Mouse (Mus musculus) lung, embryonic 14.5 days (tissue): ENCODE measurements around the gene Caprin1. TPM values are rescaled to one million over a fixed set of nuclear protein-coding genes. Genes with fewer than 3 reads are reported as not detected.
A peak's percentile ranks its signal among the peaks of the same experiment; 100 is the strongest.

Source experiments
- ATAC-seq: fragments of 200-750 bp; cut with Nextera tagmentation; 2 replicates; pipeline ENCODE4 v1.8.0; 2017; ENCODE audit warnings: mild to moderate bottlenecking, moderate TSS enrichment, moderate library complexity; ENCODE audit not compliant: insufficient read depth
- DNase-seq: peaks from one replicate; pipeline ENCODE4 v3.0.0-alpha.2; 2015
- H3K27ac ChIP-seq: fragments of 300-500 bp; sonication (generic); 2 replicates; pipeline ENCODE4 v1.5.1; 2014; ENCODE audit warnings: low read depth, mild to moderate bottlenecking, moderate library complexity
- H3K27me3 ChIP-seq: fragments of 300-500 bp; sonication (generic); 2 replicates; pipeline ENCODE4 v1.6.1; 2014; ENCODE audit warnings: low read length, control low read depth; ENCODE audit not compliant: insufficient read depth
- H3K36me3 ChIP-seq: fragments of 300-500 bp; sonication (generic); 2 replicates; pipeline ENCODE4 v1.6.1; 2014; ENCODE audit warnings: control low read depth; ENCODE audit not compliant: insufficient read depth
- H3K4me1 ChIP-seq: fragments of 300-500 bp; sonication (generic); 2 replicates; pipeline ENCODE4 v1.6.1; 2014; ENCODE audit warnings: antibody characterized with exemption, control low read depth; ENCODE audit not compliant: insufficient read depth
- H3K4me2 ChIP-seq: fragments of 300-500 bp; sonication (generic); 2 replicates; pipeline ENCODE4 v1.6.1; 2014; ENCODE audit warnings: mild to moderate bottlenecking
- H3K4me3 ChIP-seq: fragments of 300-500 bp; sonication (generic); 2 replicates; pipeline ENCODE4 v1.5.1; 2014; ENCODE audit warnings: low read depth, low read length
- H3K9ac ChIP-seq: fragments of 300-500 bp; sonication (generic); 2 replicates; pipeline ENCODE4 v1.6.1; 2014
- H3K9me3 ChIP-seq: fragments of 300-500 bp; sonication (generic); 2 replicates; pipeline ENCODE4 v1.6.1; 2016; ENCODE audit warnings: low read depth, low read length, control low read depth
- CTCF ChIP-seq: IDR thresholded peaks from 2 replicates; pipeline ENCODE4 v1.5.1; 2016; ENCODE audit warnings: antibody characterized with exemption, low read depth
- WGBS: fragments of 180-500 bp; shearing (Covaris S2); extraction: QIAGEN DNeasy Blood & Tissue Kit; methylation state at CpG from one replicate; pipeline ENCODE4 v1.1.7; 2014; 5-methylcytosine and 5-hydroxymethylcytosine counted together
- microRNA-seq: library from miRNA; unstranded; fragments of <30 nt; microRNA quantifications from one replicate; pipeline ENCODE4, GENCODE M21; 2016; ENCODE audit warnings: borderline number of aligned reads
- polyA plus RNA-seq: library from polyadenylated mRNA; unstranded; fragments of >200 nt; fragmentation: Nextera tagmentation; extraction: Ambion mirVana; gene quantifications from 2 replicates; pipeline ENCODE4 v1.2.1, GENCODE M21; 2014

The Caprin1 gene
- polyA plus RNA-seq, 1 experiment from 2014 or later: 438 TPM

GRCm38 (mm10) chr2:103730999-103731398 lies 66.5 kb downstream of the Caprin1 start:
- WGBS: 83% methylated on average over 8 of the region's 8 CpGs
- no peak overlapping the region for H3K4me3 ChIP-seq
- no peaks in the 10 kb centered on the region for H3K27me3 ChIP-seq
- no peak overlapping the region for H3K4me2 ChIP-seq
- ATAC-seq (no peak), DNase-seq (no peak)
- no peaks in the 10 kb centered on the region for H3K4me1 ChIP-seq
- no peaks in the 10 kb centered on the region for H3K9me3 ChIP-seq
- H3K9ac ChIP-seq: no peak overlapping the region
- H3K36me3 ChIP-seq: peaks cover 95% of the 10 kb centered on the region
- H3K27ac ChIP-seq: no peak overlapping the region
- TF ChIP-seq CTCF: no peak

- no peak for ATAC-seq
- Histone ChIP-seq H3K4me1 (no peaks in the 10 kb centered on the region), H3K9ac (no peak overlapping the region), H3K9me3 (no peaks in the 10 kb centered on the region), H3K27me3 (no peaks in the 10 kb centered on the region), H3K4me3 (no peak overlapping the region), H3K4me2 (no peak overlapping the region), H3K27ac (no peak overlapping the region), H3K36me3 (peaks cover 92% of the 10 kb centered on the region)
- TF ChIP-seq CTCF: no peak
- 78% methylated on average over 12 of the region's 12 CpGs for WGBS
- DNase-seq: peak; percentile 36
These were observed 69.4 kb downstream of the Caprin1 start for GRCm38 (mm10) chr2:103728027-103728540.

DNA sequence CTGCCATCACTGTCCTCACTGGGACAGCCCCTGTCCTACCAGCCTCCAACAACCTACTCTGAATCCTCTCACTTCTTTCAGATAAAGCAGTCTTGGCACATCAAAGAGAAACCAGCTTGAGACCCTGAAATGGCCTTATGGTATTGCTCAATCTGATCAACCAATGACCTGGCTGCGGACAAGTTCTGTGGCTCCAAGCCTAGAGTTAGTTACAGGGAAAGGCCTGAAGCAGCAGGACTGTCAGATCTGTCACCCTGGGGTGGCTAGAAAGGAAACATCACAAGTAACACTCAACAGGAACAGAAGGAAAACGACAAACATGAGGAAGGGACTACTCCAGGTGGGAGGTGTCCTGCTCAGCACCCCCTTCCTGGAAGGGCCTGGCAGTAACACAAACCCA lies 72.9 kb downstream of the Caprin1 start:
- 84% methylated on average over 2 of the region's 2 CpGs for whole genome bisulfite sequencing
- TF ChIP-seq CTCF: no peak
- no peak for DNase-seq
- Histone ChIP-seq H3K36me3 (peaks cover 89% of the 10 kb centered on the region), H3K9ac (no peak overlapping the region), H3K27ac (no peak overlapping the region), H3K4me2 (no peak overlapping the region), H3K4me3 (no peak overlapping the region), H3K27me3 (no peaks in the 10 kb centered on the region), H3K9me3 (no peaks in the 10 kb centered on the region), H3K4me1 (no peaks in the 10 kb centered on the region)
- no peak for ATAC-seq

- H3K27ac ChIP-seq: no peak overlapping the region
- whole genome bisulfite sequencing: 81% methylated on average over 7 of the region's 7 CpGs
- H3K36me3 ChIP-seq: peaks cover 58% of the 10 kb centered on the region
- no peak overlapping the region for H3K4me3 ChIP-seq
- no peak for TF ChIP-seq CTCF
- H3K4me2 ChIP-seq: no peak overlapping the region
- no peak for DNase-seq
- no peaks in the 10 kb centered on the region for H3K9me3 ChIP-seq
- H3K4me1 ChIP-seq: no peaks in the 10 kb centered on the region
- ATAC-seq: peak; percentile 62
- no peaks in the 10 kb centered on the region for H3K27me3 ChIP-seq
- no peak overlapping the region for H3K9ac ChIP-seq
These were observed 78.2 kb downstream of the Caprin1 start for GRCm38 (mm10) chr2:103719292-103719646.

GRCm38 (mm10) chr2:103718594-103719291 lies 78.7 kb downstream of the Caprin1 start:
- Histone ChIP-seq H3K4me2 (no peak overlapping the region), H3K9me3 (no peaks in the 10 kb centered on the region), H3K4me3 (no peak overlapping the region), H3K36me3 (peaks cover 52% of the 10 kb centered on the region), H3K9ac (no peak overlapping the region), H3K4me1 (no peaks in the 10 kb centered on the region), H3K27me3 (no peaks in the 10 kb centered on the region), H3K27ac (peak overlapping the region; percentile 50)
- TF ChIP-seq CTCF: peak; percentile 91
- 50% methylated on average over 8 of the region's 8 CpGs for WGBS
- ATAC-seq (peak; percentile 76), DNase-seq (peak; percentile 87)

DNA sequence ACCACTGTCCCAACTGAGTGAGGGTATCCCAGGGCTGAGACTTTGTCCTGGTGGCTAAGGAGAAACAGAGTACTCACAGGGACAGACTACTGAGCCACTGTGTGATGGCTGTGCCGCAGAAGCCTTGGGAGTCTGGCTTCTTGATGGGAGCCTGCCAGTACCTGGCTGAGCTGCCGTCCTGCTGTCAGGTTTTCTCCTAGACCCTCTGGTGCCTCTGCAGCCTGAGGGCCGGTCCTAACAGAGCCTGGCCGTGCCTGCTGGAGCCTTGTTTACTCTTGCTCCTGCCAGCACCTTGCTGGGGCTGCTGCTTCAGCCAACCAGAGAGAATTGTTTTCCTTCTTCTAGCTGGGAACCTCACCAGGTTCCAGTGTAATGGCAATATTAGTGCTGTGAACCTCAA lies 83.0 kb downstream of the Caprin1 start:
- H3K4me2 ChIP-seq: no peak overlapping the region
- no peak overlapping the region for H3K4me3 ChIP-seq
- ATAC-seq (no peak), DNase-seq (no peak)
- H3K27ac ChIP-seq: no peak overlapping the region
- no peak overlapping the region for H3K9ac ChIP-seq
- H3K36me3 ChIP-seq: peaks cover 25% of the 10 kb centered on the region
- WGBS: 58% methylated on average over 4 of the region's 4 CpGs
- no peak for TF ChIP-seq CTCF
- no peaks in the 10 kb centered on the region for H3K9me3 ChIP-seq
- no peaks in the 10 kb centered on the region for H3K27me3 ChIP-seq
- H3K4me1 ChIP-seq: 0 out of 2 replicates have a peak, but pooled peaks cover 3% of the 10 kb centered on the region

GRCm38 (mm10) chr2:103713831-103714230 lies 83.6 kb downstream of the Caprin1 start:
- WGBS: 68% methylated on average over 7 of the region's 7 CpGs
- H3K4me2 ChIP-seq: no peak overlapping the region
- H3K9me3 ChIP-seq: no peaks in the 10 kb centered on the region
- H3K4me3 ChIP-seq: no peak overlapping the region
- 0 out of 2 replicates have a peak, but pooled peaks cover 3% of the 10 kb centered on the region for H3K4me1 ChIP-seq
- H3K36me3 ChIP-seq: peaks cover 31% of the 10 kb centered on the region
- no peak for TF ChIP-seq CTCF
- ATAC-seq (no peak), DNase-seq (no peak)
- no peak overlapping the region for H3K9ac ChIP-seq
- H3K27ac ChIP-seq: no peak overlapping the region
- 0 out of 2 replicates have a peak, but pooled peaks cover 1% of the 10 kb centered on the region for H3K27me3 ChIP-seq

Small RNAs within 50 kb of the gene (microRNA-seq; reads per million reads assigned to microRNA genes)
- gene Gm22757 (not detected), gene Gm22761 (not detected)

Other genes with a start within 250 kb of the Caprin1 start
- gene Abtb2, start 231.3 kb downstream of the Caprin1 start, polyA plus RNA-seq: 6.5 and 8.0 TPM in 2 replicates
- gene Nat10, start 36.4 kb downstream of the Caprin1 start, polyA plus RNA-seq: 31.7 and 35.6 TPM in 2 replicates
- gene Lmo2, start 160.3 kb upstream of the Caprin1 start, polyA plus RNA-seq: 44.0 and 44.5 TPM in 2 replicates
- 54.0 and 56.6 TPM in 2 replicates for gene Fbxo3, start 230.1 kb upstream of the Caprin1 start, polyA plus RNA-seq
- gene 4931422A03Rik, start 230.7 kb upstream of the Caprin1 start, polyA plus RNA-seq: 1.9 and 2.1 TPM in 2 replicates